Mouse (Mus musculus): ENCODE measurements around the gene Bdh2.

GRCm38 (mm10) chr3:135281701-135282100, 680 bp downstream of the Bdh2 start:
- TF ChIP-seq CTCF (IDR thresholded peaks at IDR 0.05; ENCODE audit: extremely low read depth, insufficient read depth, low read length) = no peak
- TF ChIP-seq POLR2A (IDR thresholded peaks at IDR 0.05; ENCODE audit: extremely low read depth, insufficient read depth, low read length) = no peak
